Mouse (Mus musculus) neural tube, embryonic 13.5 days (tissue): ENCODE data around the gene Kcnn1. TPM values are rescaled to one million over a fixed set of nuclear protein-coding genes. Genes with fewer than 3 reads are reported as not detected.

Experiments used
- microRNA-seq: library from miRNA; unstranded; fragments of <30 nt; microRNA quantifications from one replicate; pipeline ENCODE4, GENCODE M21; 2016
- polyA plus RNA-seq: library from polyadenylated mRNA; unstranded; fragments of >200 nt; fragmentation: Nextera tagmentation; extraction: Ambion mirVana; gene quantifications from 2 replicates; pipeline ENCODE4 v1.2.1, GENCODE M21; 2015

Gene Kcnn1
- polyA plus RNA-seq, 1 experiment from 2014 or later: 17.5 TPM

Small RNA genes lying within 50 kb of the gene (microRNA-seq; reads per million reads assigned to microRNA genes)
- gene Mir7067: not detected
- gene Mir7240: not detected

Other genes starting within 250 kb of the Kcnn1 start
- gene Lrrc25, start 247.1 kb downstream of the Kcnn1 start, polyA plus RNA-seq: 1.5 and 1.8 TPM in 2 replicates
- not detected in 2 replicates for gene Gdf15, start 230.8 kb downstream of the Kcnn1 start, polyA plus RNA-seq
- 102 and 108 TPM in 2 replicates for gene Pgpep1, start 202.9 kb downstream of the Kcnn1 start, polyA plus RNA-seq
- 214 and 215 TPM in 2 replicates for gene Lsm4, start 190.0 kb downstream of the Kcnn1 start, polyA plus RNA-seq
- gene Jund, start 164.3 kb downstream of the Kcnn1 start, polyA plus RNA-seq: 108 and 112 TPM in 2 replicates
- 0.08 and 0.17 TPM in 2 replicates for gene Iqcn, start 159.8 kb downstream of the Kcnn1 start, polyA plus RNA-seq
- gene Gm3336, start 144.7 kb downstream of the Kcnn1 start, polyA plus RNA-seq: not detected in 2 replicates
- 0.18 and 0.26 TPM in 2 replicates for gene Pde4c, start 139.5 kb downstream of the Kcnn1 start, polyA plus RNA-seq
- 402 and 417 TPM in 2 replicates for gene Rab3a, start 108.6 kb downstream of the Kcnn1 start, polyA plus RNA-seq
- 46.1 and 54.5 TPM in 2 replicates for gene Mpv17l2, start 102.3 kb downstream of the Kcnn1 start, polyA plus RNA-seq
- gene Pik3r2, start 86.5 kb downstream of the Kcnn1 start, polyA plus RNA-seq: 88.9 and 93.7 TPM in 2 replicates
- 15.8 and 17.6 TPM in 2 replicates for gene Mast3, start 58.2 kb downstream of the Kcnn1 start, polyA plus RNA-seq
- gene Il12rb1, start 54.8 kb downstream of the Kcnn1 start, polyA plus RNA-seq: not detected in 2 replicates
- gene Arrdc2, start 23.5 kb downstream of the Kcnn1 start, polyA plus RNA-seq: 7.8 TPM in 2 replicates
- 148 and 156 TPM in 2 replicates for gene Ccdc124, start 10.7 kb upstream of the Kcnn1 start, polyA plus RNA-seq
- gene Slc5a5, start 29.5 kb upstream of the Kcnn1 start, polyA plus RNA-seq: 1.6 TPM in 2 replicates
- 2,220 and 2,572 TPM in 2 replicates for gene Rpl18a, start 34.2 kb upstream of the Kcnn1 start, polyA plus RNA-seq
- gene Map1s, start 42.7 kb upstream of the Kcnn1 start, polyA plus RNA-seq: 55.4 and 60.7 TPM in 2 replicates